Mouse (Mus musculus): ENCODE measurements around the gene Tmed3.

Tmed3 gene

DNA sequence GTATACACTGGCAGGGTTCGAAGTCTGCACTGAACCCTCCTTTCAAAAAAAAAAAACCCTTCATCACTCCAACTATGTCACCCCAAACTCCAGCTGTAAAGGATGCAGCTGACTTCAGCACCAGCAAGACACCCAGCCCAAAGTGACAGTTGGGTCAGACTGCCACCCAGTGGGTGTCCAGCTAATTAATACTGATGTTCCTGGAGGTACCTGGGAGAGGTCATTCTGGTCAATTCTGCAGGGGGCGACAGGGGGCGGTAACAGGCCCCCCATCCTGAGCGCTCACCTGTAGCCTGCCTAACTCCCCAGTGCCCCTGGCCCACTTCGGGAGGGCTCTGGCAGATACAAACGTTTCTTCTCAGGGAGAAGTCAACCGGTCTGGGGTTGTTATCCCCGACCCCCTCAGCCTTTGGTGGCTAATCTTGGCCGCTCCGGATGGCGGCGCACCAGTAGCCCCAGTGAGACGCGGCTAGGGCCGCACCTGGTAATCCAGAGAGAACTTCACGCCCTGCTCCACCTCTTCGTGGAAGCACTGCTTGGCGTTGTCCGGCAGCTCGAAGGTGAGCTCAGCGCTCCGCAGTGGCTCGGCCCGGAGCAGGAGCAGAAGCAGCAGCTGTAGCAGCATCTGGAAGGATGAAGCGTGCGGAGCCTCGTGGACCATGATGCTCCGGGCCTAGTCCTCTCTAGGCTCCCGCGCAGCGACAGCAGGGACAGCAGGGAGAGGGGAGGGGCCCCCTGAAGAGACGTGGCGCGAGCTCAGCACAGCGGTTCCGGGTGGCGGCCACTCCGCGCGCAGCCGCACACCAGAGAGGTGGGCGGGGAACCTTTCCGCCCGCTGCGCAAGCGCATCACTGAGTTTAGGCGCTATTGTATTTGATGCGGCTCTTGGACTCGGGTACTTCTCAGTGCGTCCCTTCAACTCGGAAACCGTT lies at the start of gene Tmed3:
Gene Tmed3, minus strand, starts transcription at position 804 of the 932 bp plus-strand sequence.
- DNase-seq: peak; percentile 86

GRCm38 (mm10) chr9:89740041-89740440 lies 35.2 kb upstream of the Tmed3 start:
- DNase-seq: no peak

DNA sequence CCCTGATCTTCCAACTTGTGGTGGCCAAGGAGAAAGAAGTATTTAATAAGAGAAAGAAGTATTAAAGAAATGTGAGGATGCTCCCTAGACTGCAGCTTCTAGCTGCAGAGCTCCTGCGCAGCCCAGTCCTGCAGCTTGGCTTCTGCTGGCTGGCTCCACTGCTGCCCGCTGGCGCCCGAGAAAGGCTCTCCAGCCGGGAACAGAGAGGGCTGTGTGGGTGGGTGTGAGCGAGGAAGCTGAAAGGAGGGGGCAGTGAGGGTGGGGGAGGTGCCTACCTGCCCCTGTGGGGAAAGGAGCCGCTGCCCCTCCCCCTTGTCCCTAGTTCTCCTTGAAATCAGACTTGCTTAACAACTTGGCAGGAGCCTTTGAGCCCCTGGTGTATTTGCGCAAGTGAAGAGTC lies 33.4 kb upstream of the Tmed3 start, which contains the start of gene Ankrd34c:
Gene Ankrd34c, minus strand, starts transcription at position 181 of the 400 bp plus-strand sequence.
- DNase-seq: no peak

DNA sequence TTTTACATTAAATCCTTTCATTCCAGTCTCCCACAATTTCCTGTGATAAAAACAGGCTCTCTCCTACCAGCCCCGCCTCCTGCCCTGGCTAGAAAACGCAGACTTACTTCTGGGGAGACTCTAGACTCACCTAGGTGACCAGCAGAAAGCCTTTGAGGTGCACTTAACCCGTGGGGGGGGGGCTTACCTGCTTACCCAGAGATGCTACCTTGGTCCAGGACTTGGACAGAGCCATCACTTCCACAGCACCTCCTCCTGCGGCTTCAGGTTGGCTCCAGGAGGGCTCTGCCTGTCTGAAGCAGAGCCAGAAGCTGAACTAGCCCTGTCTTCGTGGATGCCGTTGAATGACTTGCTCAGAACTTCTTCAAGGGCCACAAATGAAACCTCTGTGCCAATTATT lies 33.0 kb upstream of the Tmed3 start:
- DNase-seq: no peak

- DNase-seq: no peak
Observed at GRCm38 (mm10) chr9:89736932-89737705, 32.3 kb upstream of the Tmed3 start.

DNA sequence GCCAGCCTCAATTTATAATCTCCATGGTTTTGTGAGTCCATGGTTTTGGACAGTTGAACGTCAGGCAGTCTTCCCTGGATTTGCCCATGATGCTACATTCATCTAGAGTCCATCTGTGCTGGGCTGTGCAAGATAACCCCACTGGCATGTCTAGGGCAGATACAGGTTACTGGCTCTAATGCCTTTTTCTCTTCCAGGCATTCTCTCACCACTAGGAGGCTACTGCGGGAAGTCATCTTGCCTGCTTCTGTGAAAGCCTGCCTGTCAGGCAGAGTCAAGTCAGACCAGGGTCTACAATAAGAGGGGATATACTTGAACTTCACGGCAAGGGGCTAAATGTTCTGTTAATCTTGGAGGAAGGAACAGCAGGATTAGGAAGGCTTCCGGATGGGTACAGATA lies 2.0 kb upstream of the Tmed3 start:
- DNase-seq: peak; percentile 15

DNA sequence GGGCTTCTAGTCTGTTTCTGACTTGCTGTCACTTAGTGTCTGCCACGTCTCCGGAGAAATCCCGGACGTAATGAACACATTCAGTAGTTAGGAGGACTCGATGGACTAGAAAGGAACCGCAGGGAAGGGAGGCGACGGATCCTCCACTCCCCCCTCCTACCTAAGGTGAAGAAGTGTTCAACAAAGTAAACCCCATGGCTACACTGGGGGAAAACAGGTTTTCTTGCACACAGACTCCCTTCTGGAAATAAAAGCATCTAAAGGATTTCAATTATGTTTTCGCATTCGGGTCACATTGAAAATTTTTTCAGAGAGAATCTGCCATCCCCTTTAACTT lies 297 bp upstream of the Tmed3 start:
- DNase-seq: no peak

- DNase-seq: no peak
Observed at GRCm38 (mm10) chr9:89700910-89701457, 3.9 kb downstream of the Tmed3 start.

DNA sequence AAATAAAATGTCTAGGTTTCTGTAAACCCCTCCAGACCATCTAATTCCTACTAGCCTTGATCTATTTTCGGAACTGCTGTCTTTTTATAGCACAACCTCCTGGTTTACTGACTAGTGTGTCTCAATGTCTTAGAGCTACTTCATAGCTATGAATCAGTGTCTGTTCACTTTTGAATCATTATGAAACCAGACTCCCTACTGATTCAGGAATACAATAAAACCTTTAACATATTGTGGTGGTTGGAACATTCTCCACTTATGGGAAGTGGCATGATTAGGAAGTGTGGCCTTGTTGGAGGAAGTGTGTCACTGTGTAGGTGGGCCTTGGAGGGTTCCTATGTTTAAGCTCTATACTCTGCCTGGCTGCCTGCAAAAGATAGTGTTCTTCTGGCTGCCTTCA lies 9.7 kb downstream of the Tmed3 start:
- DNase-seq: no peak

DNA sequence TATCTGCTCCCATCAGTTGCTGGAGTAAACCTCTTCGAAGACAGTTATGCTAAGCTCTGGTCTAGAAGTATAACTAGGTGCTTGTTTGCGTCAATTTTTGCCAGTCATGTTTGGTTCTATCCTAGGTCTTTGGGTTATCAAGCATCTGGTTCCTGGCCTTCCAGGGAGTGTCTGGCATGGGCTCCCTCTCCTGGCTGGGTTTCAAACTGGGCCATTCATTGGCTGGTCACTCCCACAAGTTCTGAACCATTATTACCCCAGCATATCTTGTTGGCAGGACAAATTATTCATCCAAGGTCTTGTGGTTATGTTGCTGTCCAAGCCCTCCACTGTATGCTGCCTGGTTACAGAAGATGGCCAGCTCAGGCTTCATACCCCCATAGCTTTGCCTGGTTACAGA lies 11.2 kb downstream of the Tmed3 start:
- no peak for DNase-seq

DNA sequence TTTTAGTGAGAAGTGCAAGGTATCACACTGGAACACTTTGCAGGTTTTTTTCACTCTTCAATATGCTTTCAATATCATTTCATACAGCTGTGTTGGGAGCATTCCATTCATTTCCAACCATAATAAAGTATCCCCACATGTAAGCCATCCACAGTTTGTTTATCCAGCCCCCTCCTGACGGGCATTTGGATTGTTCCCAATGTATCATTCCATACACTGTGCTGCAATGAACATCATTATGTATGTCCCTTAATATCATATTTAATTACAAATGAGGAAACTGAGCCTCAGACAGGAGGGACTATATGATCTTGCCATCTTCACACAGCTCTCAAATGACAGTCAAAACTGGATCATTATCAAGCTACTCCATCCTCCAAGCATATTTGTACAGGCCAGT lies 15.7 kb downstream of the Tmed3 start:
- no peak for DNase-seq

DNA sequence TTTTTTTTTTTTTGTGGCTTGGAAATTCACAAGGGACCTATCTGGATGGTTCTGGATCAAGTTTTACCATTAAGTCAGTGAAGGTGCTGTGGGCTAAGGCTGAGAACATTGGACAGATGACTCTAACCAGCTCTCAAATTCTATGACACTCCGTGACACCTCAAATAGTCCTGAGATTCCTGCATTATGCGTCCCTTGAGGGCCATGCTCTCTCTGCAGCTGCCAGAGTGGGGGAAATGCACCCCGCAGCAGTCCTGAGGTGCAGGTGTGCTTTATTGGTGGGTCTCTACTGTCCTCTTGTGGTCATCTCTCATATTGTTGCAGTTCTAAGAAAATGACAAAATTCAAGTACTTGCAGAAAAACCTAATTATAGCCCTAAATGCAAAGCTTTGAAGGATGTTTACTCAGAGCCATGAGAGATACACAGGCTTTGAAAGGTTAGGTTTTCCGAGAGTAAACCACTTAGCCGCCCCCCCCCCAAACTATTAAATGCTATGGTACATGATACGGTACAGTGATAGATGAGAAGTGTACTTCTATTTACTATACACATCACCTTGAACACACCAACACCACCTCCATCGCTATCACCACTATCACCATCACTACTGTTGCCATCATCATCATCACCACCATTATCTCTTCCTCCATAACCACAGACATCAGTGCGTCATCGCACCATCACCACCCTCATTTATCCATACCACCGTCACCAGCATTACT lies 17.2 kb downstream of the Tmed3 start:
- DNase-seq: peak; percentile 25

DNA sequence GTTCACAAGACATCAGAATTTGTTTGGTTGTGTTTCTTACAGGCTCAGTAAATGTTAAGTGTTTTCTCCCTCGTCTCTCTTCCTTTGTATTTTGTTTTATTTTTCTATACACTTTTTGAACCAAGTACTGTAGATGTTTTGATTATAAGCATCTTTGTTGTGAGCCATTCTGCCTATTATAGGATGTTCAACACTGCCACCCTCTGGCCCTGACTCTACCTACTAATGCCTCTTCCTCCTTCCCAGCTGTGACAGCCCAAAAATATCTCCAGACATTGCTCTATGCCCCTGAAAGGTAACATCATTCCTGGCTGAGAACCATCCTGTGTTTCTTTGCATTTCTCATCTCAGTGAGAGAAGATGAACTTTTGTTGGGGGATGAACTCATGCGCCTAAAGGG lies 18.6 kb downstream of the Tmed3 start:
- no peak for DNase-seq

- DNase-seq: peak; percentile 17
Observed at GRCm38 (mm10) chr9:89678974-89679373, 25.9 kb downstream of the Tmed3 start.

- peak; percentile 77 for DNase-seq
Observed at GRCm38 (mm10) chr9:89674014-89674618, 30.8 kb downstream of the Tmed3 start.

DNA sequence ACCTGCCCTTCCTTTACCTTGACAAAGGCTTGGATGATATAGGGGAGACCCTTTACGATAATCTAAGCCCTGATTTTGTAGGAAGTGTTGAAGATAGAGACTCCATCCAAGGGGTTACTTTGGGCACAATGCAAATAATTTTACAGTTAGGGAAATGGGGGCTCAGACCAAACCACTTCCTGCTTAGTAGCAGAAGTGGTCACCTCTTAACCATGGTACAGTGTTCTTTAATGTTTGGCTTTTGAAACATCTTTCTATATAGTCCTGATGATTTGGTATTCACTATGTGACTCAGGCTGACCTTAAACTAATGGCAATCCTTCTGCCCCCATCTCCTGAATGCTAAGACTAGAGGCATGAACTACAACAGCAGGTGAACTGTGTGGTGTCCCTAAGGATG lies 31.5 kb downstream of the Tmed3 start:
- DNase-seq: no peak

DNA sequence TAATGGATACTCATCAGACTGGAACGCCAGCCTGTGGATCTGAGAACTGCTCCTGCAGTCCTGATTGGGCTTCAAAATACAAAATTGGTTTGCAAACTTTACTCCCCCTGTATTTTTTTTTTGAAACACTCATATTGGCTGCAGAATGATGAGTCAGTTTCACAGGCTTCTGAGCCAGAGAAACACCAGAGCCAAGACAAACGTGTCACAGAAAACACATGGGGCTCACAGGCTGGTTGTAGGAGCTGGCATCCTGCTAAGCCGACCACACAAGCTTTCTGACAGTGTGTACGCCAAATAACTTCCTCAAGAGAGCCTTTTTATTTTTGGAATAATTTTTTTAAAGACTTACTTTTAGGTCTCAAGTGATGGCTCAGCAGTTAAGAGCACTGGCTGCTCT lies 35.0 kb downstream of the Tmed3 start:
- no peak for DNase-seq

GRCm38 (mm10) chr9:89667306-89667942 lies 37.4 kb downstream of the Tmed3 start:
- DNase-seq: no peak

DNA sequence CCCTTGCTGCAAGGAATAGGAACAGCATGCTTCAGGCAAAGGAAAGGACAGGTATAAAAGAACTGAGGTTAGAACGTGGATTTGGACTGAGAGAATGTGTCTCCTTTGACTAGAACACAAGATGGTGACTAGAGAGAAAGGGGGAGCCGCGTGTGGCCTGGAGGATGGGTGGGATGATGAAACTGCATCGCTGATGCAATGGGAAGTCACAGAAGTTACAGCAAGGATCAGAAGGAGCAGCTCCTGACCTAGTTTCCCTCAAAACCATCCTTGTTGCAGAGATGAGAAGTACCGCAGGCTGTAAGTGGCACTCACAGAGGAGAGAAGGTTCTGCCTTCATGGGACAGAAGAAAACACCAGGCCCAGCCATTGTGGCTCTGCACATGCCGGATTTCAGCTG lies 54.0 kb downstream of the Tmed3 start:
- no peak for DNase-seq

All from cerebellum, adult 9-10 months (tissue).